Mouse (Mus musculus): ENCODE results near the gene Rbm19. TPM values are rescaled to one million over a fixed set of nuclear protein-coding genes. Genes with fewer than 3 reads are reported as not detected.

Gene Rbm19
- polyA plus RNA-seq, 1 experiment from 2014 or later: 17.7 TPM

- ATAC-seq (replicated peaks; ENCODE audit: low FRiP score, low read depth) (no peak), DNase-seq (ENCODE audit: low spot score) (no peak)
- Histone ChIP-seq H3K27me3 (ENCODE audit: insufficient read depth, low read length) (no peaks in the 10 kb centered on the region), H3K4me2 (ENCODE audit: low read length) (no peak overlapping the region), H3K4me3 (replicated peaks; ENCODE audit: low read depth, low read length) (no peak overlapping the region), H3K9ac (ENCODE audit: low read depth, low read length) (no peak overlapping the region), H3K27ac (no peak overlapping the region), H3K36me3 (ENCODE audit: insufficient read depth, low read length) (peaks cover 11% of the 10 kb centered on the region; the same call in 1 of the 2 replicates), H3K9me3 (replicated peaks; ENCODE audit: low read length) (no peaks in the 10 kb centered on the region), H3K4me1 (replicated peaks; ENCODE audit: insufficient read depth, low read length) (no peaks in the 10 kb centered on the region)
- 51% methylated on average over 13 of the region's 13 CpGs for WGBS
- no peak for TF ChIP-seq CTCF (IDR thresholded peaks at IDR 0.05; ENCODE audit: low read depth)
Measured at GRCm38 (mm10) chr5:120194948-120195347, 78.7 kb downstream of the Rbm19 start.

- ATAC-seq (replicated peaks; ENCODE audit: low FRiP score, low read depth): no peak
- 82% methylated on average over 9 of the region's 9 CpGs for WGBS
- Histone ChIP-seq H3K4me1 (replicated peaks; ENCODE audit: insufficient read depth, low read length) (no peaks in the 10 kb centered on the region), H3K4me3 (replicated peaks; ENCODE audit: low read depth, low read length) (no peak overlapping the region), H3K9me3 (replicated peaks; ENCODE audit: low read length) (no peaks in the 10 kb centered on the region), H3K4me2 (ENCODE audit: low read length) (no peak overlapping the region), H3K9ac (ENCODE audit: low read depth, low read length) (no peak overlapping the region), H3K36me3 (ENCODE audit: insufficient read depth, low read length) (peaks cover 11% of the 10 kb centered on the region; the same call in 1 of the 2 replicates), H3K27ac (no peak overlapping the region), H3K27me3 (ENCODE audit: insufficient read depth, low read length) (no peaks in the 10 kb centered on the region)
- no peak for TF ChIP-seq CTCF (IDR thresholded peaks at IDR 0.05; ENCODE audit: low read depth)
- no peak for DNase-seq (ENCODE audit: low spot score)
Measured at GRCm38 (mm10) chr5:120196879-120197278, 80.6 kb downstream of the Rbm19 start.

GRCm38 (mm10) chr5:120197813-120198387 is 81.6 kb downstream of the Rbm19 start:
- H3K9ac ChIP-seq (ENCODE audit: low read depth, low read length): no peak overlapping the region
- no peaks in the 10 kb centered on the region for H3K4me1 ChIP-seq (replicated peaks; ENCODE audit: insufficient read depth, low read length)
- WGBS: 72% methylated on average over 10 of the region's 10 CpGs
- no peak overlapping the region for H3K4me3 ChIP-seq (replicated peaks; ENCODE audit: low read depth, low read length)
- no peaks in the 10 kb centered on the region for H3K9me3 ChIP-seq (replicated peaks; ENCODE audit: low read length)
- no peak for TF ChIP-seq CTCF (IDR thresholded peaks at IDR 0.05; ENCODE audit: low read depth)
- peaks cover 11% of the 10 kb centered on the region; the same call in 1 of the 2 replicates for H3K36me3 ChIP-seq (ENCODE audit: insufficient read depth, low read length)
- ATAC-seq (replicated peaks; ENCODE audit: low FRiP score, low read depth) (no peak), DNase-seq (ENCODE audit: low spot score) (no peak)
- no peak overlapping the region for H3K27ac ChIP-seq
- H3K27me3 ChIP-seq (ENCODE audit: insufficient read depth, low read length): no peaks in the 10 kb centered on the region
- H3K4me2 ChIP-seq (ENCODE audit: low read length): no peak overlapping the region

- Histone ChIP-seq H3K36me3 (ENCODE audit: insufficient read depth, low read length) (peaks cover 11% of the 10 kb centered on the region; the same call in 1 of the 2 replicates), H3K4me2 (ENCODE audit: low read length) (no peak overlapping the region), H3K9me3 (replicated peaks; ENCODE audit: low read length) (no peaks in the 10 kb centered on the region), H3K9ac (ENCODE audit: low read depth, low read length) (no peak overlapping the region), H3K4me3 (replicated peaks; ENCODE audit: low read depth, low read length) (no peak overlapping the region), H3K27ac (no peak overlapping the region), H3K4me1 (replicated peaks; ENCODE audit: insufficient read depth, low read length) (no peaks in the 10 kb centered on the region), H3K27me3 (ENCODE audit: insufficient read depth, low read length) (no peaks in the 10 kb centered on the region)
- 91% methylated on average over 7 of the region's 7 CpGs for WGBS
- ATAC-seq (replicated peaks; ENCODE audit: low FRiP score, low read depth) (no peak), DNase-seq (ENCODE audit: low spot score) (no peak)
- no peak for TF ChIP-seq CTCF (IDR thresholded peaks at IDR 0.05; ENCODE audit: low read depth)
Measured at GRCm38 (mm10) chr5:120199865-120200264, 83.6 kb downstream of the Rbm19 start.

GRCm38 (mm10) chr5:120204316-120204715 is 88.1 kb downstream of the Rbm19 start:
- DNase-seq (ENCODE audit: low spot score) (no peak), ATAC-seq (replicated peaks; ENCODE audit: low FRiP score, low read depth) (no peak)
- Histone ChIP-seq H3K9me3 (replicated peaks; ENCODE audit: low read length) (no peaks in the 10 kb centered on the region), H3K4me3 (replicated peaks; ENCODE audit: low read depth, low read length) (no peak overlapping the region), H3K9ac (ENCODE audit: low read depth, low read length) (no peak overlapping the region), H3K4me2 (ENCODE audit: low read length) (no peak overlapping the region), H3K27ac (no peak overlapping the region), H3K36me3 (ENCODE audit: insufficient read depth, low read length) (no peaks in the 10 kb centered on the region), H3K27me3 (ENCODE audit: insufficient read depth, low read length) (no peaks in the 10 kb centered on the region), H3K4me1 (replicated peaks; ENCODE audit: insufficient read depth, low read length) (no peaks in the 10 kb centered on the region)
- 73% methylated on average over 3 of the region's 3 CpGs for WGBS
- TF ChIP-seq CTCF (IDR thresholded peaks at IDR 0.05; ENCODE audit: low read depth): peak; percentile 41; the same call in 1 of the 2 replicates

- no peak for ATAC-seq (replicated peaks; ENCODE audit: low FRiP score, low read depth)
- WGBS: 54% methylated on average over 12 of the region's 12 CpGs
- DNase-seq (ENCODE audit: low spot score): no peak
- no peaks in the 10 kb centered on the region for H3K36me3 ChIP-seq (ENCODE audit: insufficient read depth, low read length)
- no peaks in the 10 kb centered on the region for H3K27me3 ChIP-seq (ENCODE audit: insufficient read depth, low read length)
- no peak overlapping the region for H3K4me3 ChIP-seq (replicated peaks; ENCODE audit: low read depth, low read length)
- H3K4me2 ChIP-seq (ENCODE audit: low read length): no peak overlapping the region
- TF ChIP-seq CTCF (IDR thresholded peaks at IDR 0.05; ENCODE audit: low read depth): no peak
- no peak overlapping the region for H3K9ac ChIP-seq (ENCODE audit: low read depth, low read length)
- no peak overlapping the region for H3K27ac ChIP-seq
- no peaks in the 10 kb centered on the region for H3K4me1 ChIP-seq (replicated peaks; ENCODE audit: insufficient read depth, low read length)
- H3K9me3 ChIP-seq (replicated peaks; ENCODE audit: low read length): no peaks in the 10 kb centered on the region
Measured at GRCm38 (mm10) chr5:120206313-120206943, 90.2 kb downstream of the Rbm19 start.
